Mouse (Mus musculus) ovary, postnatal 36 days (tissue): ENCODE results near the gene Olfr619.

Experiments used
- DNase-seq: peaks from one replicate; pipeline ENCODE4 v3.0.0; 2022; ENCODE audit warnings: low spot score, mixed read lengths

The Olfr619 gene

GRCm38 (mm10) chr7:103600275-103600674 lies at the start of gene Olfr619:
Gene Olfr619, plus strand, starts transcription at chr7:103600575.
- DNase-seq: no peak

- no peak for DNase-seq
Observed at GRCm38 (mm10) chr7:103555779-103556178, 44.6 kb upstream of the Olfr619 start, which contains the start of gene Olfr615. Gene Olfr615, plus strand, starts transcription at chr7:103556079.

GRCm38 (mm10) chr7:103569043-103569442 lies 31.3 kb upstream of the Olfr619 start, which contains the start of gene Olfr616:
Gene Olfr616, minus strand, starts transcription at chr7:103569143.
- DNase-seq: no peak

GRCm38 (mm10) chr7:103572761-103573160 lies 27.6 kb upstream of the Olfr619 start, which contains the start of gene Olfr617:
Gene Olfr617, plus strand, starts transcription at chr7:103573061.
- no peak for DNase-seq

GRCm38 (mm10) chr7:103589803-103590202 lies 10.6 kb upstream of the Olfr619 start, which contains the start of gene Olfr618:
Gene Olfr618, plus strand, starts transcription at chr7:103590103.
- no peak for DNase-seq

GRCm38 (mm10) chr7:103607425-103607824 lies 7.0 kb downstream of the Olfr619 start:
- no peak for DNase-seq

- DNase-seq: no peak
Observed at GRCm38 (mm10) chr7:103612434-103612833, 12.1 kb downstream of the Olfr619 start, which contains the start of gene Olfr620. Gene Olfr620, minus strand, starts transcription at chr7:103612534.

- DNase-seq: no peak
Observed at GRCm38 (mm10) chr7:103636795-103637194, 36.4 kb downstream of the Olfr619 start.

- DNase-seq: no peak
Observed at GRCm38 (mm10) chr7:103642602-103643001, 42.2 kb downstream of the Olfr619 start, which contains the start of gene Olfr622. Gene Olfr622, minus strand, starts transcription at chr7:103642702.

- no peak for DNase-seq
Observed at GRCm38 (mm10) chr7:103644070-103644469, 43.7 kb downstream of the Olfr619 start.
